In genomic region chr13:41467036-41467435, GRCm38 (mm10) we compare ENCODE assay signal across 9 mouse cellular contexts. TPM values are rescaled to one million over a fixed set of nuclear protein-coding genes. Genes with fewer than 3 reads are reported as not detected.
DNase-seq lines count a peak whose midpoint lies in the region; ATAC-seq and TF ChIP-seq lines count a peak whose summit lies in the region.
"Had no signal": no experiment of that assay in that cellular context is flagged by ENCODE, and none has a peak within 500 bp of the region (broad histone marks: within the 10 kb centered on the region; RNA-seq: fewer than 3 reads in every experiment).

No protein-coding gene starts in this region.

- no peaks in the 10 kb centered on the region for H3K27me3 ChIP-seq in liver, embryonic 11.5 days (replicated peaks; ENCODE audit: control insufficient read depth, insufficient read depth, low read length)
- no peaks in the 10 kb centered on the region for H3K27me3 ChIP-seq in splenic B cell, adult 2 months (ENCODE audit: control insufficient read depth, insufficient read depth, low read length, poor library complexity, severe bottlenecking)
- H3K27me3 ChIP-seq in hindbrain, embryonic 10.5 days (ENCODE audit: insufficient read depth, poor library complexity, severe bottlenecking) = no peaks in the 10 kb centered on the region
- no peaks in the 10 kb centered on the region for H3K27me3 ChIP-seq in midbrain, postnatal 0 days (ENCODE audit: insufficient read depth, low read length)
- H3K27me3 ChIP-seq in midbrain, embryonic 15.5 days (replicated peaks) = no peaks in the 10 kb centered on the region
- H3K27me3 ChIP-seq: midbrain, embryonic 12.5 days had no signal

- H3K36me3 ChIP-seq in liver, embryonic 11.5 days (ENCODE audit: control insufficient read depth, insufficient read depth, low read length) = no peaks in the 10 kb centered on the region
- H3K36me3 ChIP-seq in splenic B cell, adult 2 months (ENCODE audit: control insufficient read depth, insufficient read depth, low read length, poor library complexity, severe bottlenecking) = peaks cover 2% of the 10 kb centered on the region
- H3K36me3 ChIP-seq in hindbrain, embryonic 10.5 days = no peaks in the 10 kb centered on the region
- no peaks in the 10 kb centered on the region for H3K36me3 ChIP-seq in midbrain, postnatal 0 days (ENCODE audit: insufficient read depth, low read length)
- H3K36me3 ChIP-seq in midbrain, embryonic 15.5 days (replicated peaks) = no peaks in the 10 kb centered on the region
- H3K36me3 ChIP-seq: midbrain, embryonic 12.5 days had no signal

- no peaks in the 10 kb centered on the region for H3K9me3 ChIP-seq in liver, embryonic 11.5 days (ENCODE audit: control insufficient read depth, low read length)
- H3K9me3 ChIP-seq in hindbrain, embryonic 10.5 days = no peaks in the 10 kb centered on the region
- no peaks in the 10 kb centered on the region for H3K9me3 ChIP-seq in midbrain, postnatal 0 days (ENCODE audit: low read length)
- no peaks in the 10 kb centered on the region for H3K9me3 ChIP-seq in midbrain, embryonic 15.5 days
- H3K9me3 ChIP-seq: midbrain, embryonic 12.5 days had no signal

- no peak for TF ChIP-seq CTCF in left cerebral cortex, adult 2 months (IDR thresholded peaks at IDR 0.05)
- TF ChIP-seq CTCF in midbrain, postnatal 0 days (IDR thresholded peaks at IDR 0.05) = no peak

- H3K27ac ChIP-seq in left cerebral cortex, adult 2 months = peak overlapping the region; percentile 72
- 0 out of 2 replicates have a peak overlapping the region, but pooled peaks have one; percentile 4 for H3K27ac ChIP-seq in liver, embryonic 11.5 days (ENCODE audit: low read depth, low read length)
- H3K27ac ChIP-seq in hindbrain, embryonic 10.5 days = no peak overlapping the region
- H3K27ac ChIP-seq in midbrain, postnatal 0 days (ENCODE audit: low read depth, low read length) = no peak overlapping the region
- no peak overlapping the region for H3K27ac ChIP-seq in midbrain, embryonic 15.5 days
- H3K27ac ChIP-seq: midbrain, embryonic 12.5 days had no signal

- H3K4me1 ChIP-seq in liver, embryonic 11.5 days (replicated peaks; ENCODE audit: control insufficient read depth, insufficient read depth, low read length) = no peaks in the 10 kb centered on the region
- no peaks in the 10 kb centered on the region for H3K4me1 ChIP-seq in hindbrain, embryonic 10.5 days (replicated peaks)
- H3K4me1 ChIP-seq in midbrain, postnatal 0 days (ENCODE audit: insufficient read depth, low read length) = no peaks in the 10 kb centered on the region
- H3K4me1 ChIP-seq in midbrain, embryonic 15.5 days = no peaks in the 10 kb centered on the region
- H3K4me1 ChIP-seq: midbrain, embryonic 12.5 days had no signal

- intact Hi-C loops in left cerebral cortex, adult 2 months (cut with DNase I) = no loop called here
- intact Hi-C loops in left cerebral cortex, postnatal 10 days (cut with DNase I) = no loop called here
- intact Hi-C loops in heart, postnatal 10 days (cut with DNase I) = loop anchor here (2.0 to 5.0 kb wide), 2 partner anchors 108 to 165 kb away; no protein-coding TSS in a partner anchor

- no peak for DNase-seq in left cerebral cortex, adult 2 months (ENCODE audit: extremely low spot score in 1 of 2, low spot score in 2 of 2)
- DNase-seq in left cerebral cortex, postnatal 10 days (ENCODE audit: extremely low spot score in 1 of 2, low spot score in 2 of 2) = no peak
- DNase-seq in heart, postnatal 10 days = peak; percentile 71 to 78
- no peak for DNase-seq in liver, embryonic 11.5 days (ENCODE audit: low spot score)
- DNase-seq in splenic B cell, adult 2 months (ENCODE audit: low read depth, low spot score) = peak; percentile 68
- no peak for DNase-seq in hindbrain, embryonic 10.5 days (ENCODE audit: low spot score)
- no peak for DNase-seq in midbrain, postnatal 0 days (ENCODE audit: low spot score)

- 61% methylated on average over 2 of the region's 2 CpGs for WGBS in liver, embryonic 11.5 days
- WGBS in hindbrain, embryonic 10.5 days = 76% methylated on average over 2 of the region's 2 CpGs
- WGBS in midbrain, postnatal 0 days = 86% methylated on average over 2 of the region's 2 CpGs
- WGBS in midbrain, embryonic 15.5 days = 88% methylated on average over 2 of the region's 2 CpGs

- ATAC-seq in liver, embryonic 11.5 days (replicated peaks; ENCODE audit: low FRiP score) = no peak
- no peak for ATAC-seq in midbrain, postnatal 0 days (ENCODE audit: low FRiP score)
- no peak for ATAC-seq in midbrain, embryonic 15.5 days (replicated peaks)

- H3K9ac ChIP-seq in liver, embryonic 11.5 days (ENCODE audit: low read depth, low read length) = no peak overlapping the region
- H3K9ac ChIP-seq in midbrain, postnatal 0 days (replicated peaks; ENCODE audit: low read length, poor library complexity, severe bottlenecking) = no peak overlapping the region
- no peak overlapping the region for H3K9ac ChIP-seq in midbrain, embryonic 15.5 days
- H3K9ac ChIP-seq: midbrain, embryonic 12.5 days had no signal

- H3K4me2 ChIP-seq in liver, embryonic 11.5 days = no peak overlapping the region
- no peak overlapping the region for H3K4me2 ChIP-seq in midbrain, postnatal 0 days (ENCODE audit: low read depth, low read length, poor library complexity, severe bottlenecking)
- H3K4me2 ChIP-seq in midbrain, embryonic 15.5 days = no peak overlapping the region
- H3K4me2 ChIP-seq: midbrain, embryonic 12.5 days had no signal

- no peak overlapping the region for H3K4me3 ChIP-seq in left cerebral cortex, adult 2 months
- no peak overlapping the region for H3K4me3 ChIP-seq in liver, embryonic 11.5 days (ENCODE audit: low read depth, low read length)
- no peak overlapping the region for H3K4me3 ChIP-seq in hindbrain, embryonic 10.5 days
- H3K4me3 ChIP-seq in midbrain, postnatal 0 days (ENCODE audit: low read depth, low read length) = no peak overlapping the region
- no peak overlapping the region for H3K4me3 ChIP-seq in midbrain, embryonic 15.5 days
- H3K4me3 ChIP-seq: midbrain, embryonic 12.5 days had no signal

RNA-seq across cellular contexts. Expression of gene Nedd9, which starts 20.1 kb away (rescaled TPM):
- 10 to 100 TPM in 1 of 2 experiments, 1 to 10 TPM in 1; 9.5 to 11.2 TPM for total RNA-seq in left cerebral cortex, adult 2 months (2021)
- 10 to 100 TPM in 1 of 2 experiments, 1 to 10 TPM in 1; 9.4 to 14.5 TPM for total RNA-seq in left cerebral cortex, postnatal 10 days (2021)
- 10 to 100 TPM; 38.5 to 40.9 TPM for total RNA-seq in heart, postnatal 10 days (2021)
- 6.1 TPM in 2 replicates for polyA plus RNA-seq in liver, embryonic 11.5 days (2014; fragmentation: Nextera tagmentation; extraction: Ambion mirVana)
- polyA plus RNA-seq in hindbrain, embryonic 10.5 days (2016; fragmentation: Nextera tagmentation; extraction: Ambion mirVana) = 17.2 and 20.9 TPM in 2 replicates
- total RNA-seq in midbrain, postnatal 0 days (2014; rRNA removed) = 19.7 and 20.8 TPM in 2 replicates
- polyA plus RNA-seq in midbrain, postnatal 0 days (2015; fragmentation: Nextera tagmentation; extraction: Ambion mirVana) = 7.8 and 8.2 TPM in 2 replicates
- polyA plus RNA-seq in midbrain, embryonic 15.5 days (2015; fragmentation: Nextera tagmentation; extraction: Ambion mirVana) = 13.3 and 16.5 TPM in 2 replicates

Comparison
In these comparisons a context has a peak if more than half of its experiments do, and no peak if none do; other contexts are left out.
1. DNase-seq: peak in heart, postnatal 10 days (2 of 2) and splenic B cell, adult 2 months (single experiment); none in left cerebral cortex, adult 2 months (0 of 2), left cerebral cortex, postnatal 10 days (0 of 2), liver, embryonic 11.5 days (single experiment), hindbrain, embryonic 10.5 days (single experiment) and midbrain, postnatal 0 days (single experiment).
2. H3K27ac ChIP-seq: peak in left cerebral cortex, adult 2 months (single experiment) and liver, embryonic 11.5 days (single experiment); none in hindbrain, embryonic 10.5 days (single experiment), midbrain, postnatal 0 days (single experiment) and midbrain, embryonic 15.5 days (single experiment).